Mouse (Mus musculus) heart, embryonic 15.5 days (tissue): ENCODE results near the gene B3gnt7. TPM values are rescaled to one million over a fixed set of nuclear protein-coding genes. Genes with fewer than 3 reads are reported as not detected.

Experiments
- ATAC-seq: fragments of 200-750 bp; cut with Nextera tagmentation; replicated peaks from 2 replicates; pipeline ENCODE4 v1.8.0; 2017; ENCODE audit warnings: low read depth, moderate TSS enrichment; ENCODE audit not compliant: insufficient number of reproducible peaks, insufficient read depth, low FRiP score
- H3K27ac ChIP-seq: fragments of 300-500 bp; sonication (generic); 2 replicates; pipeline ENCODE4 v1.5.1; 2015; ENCODE audit warnings: mild to moderate bottlenecking, inconsistent platforms
- H3K27me3 ChIP-seq: fragments of 300-500 bp; sonication (generic); 2 replicates; pipeline ENCODE4 v1.6.1; 2015; ENCODE audit warnings: inconsistent platforms
- H3K36me3 ChIP-seq: fragments of 300-500 bp; sonication (generic); 2 replicates; pipeline ENCODE4 v1.6.1; 2015; ENCODE audit warnings: mild to moderate bottlenecking, inconsistent platforms
- H3K4me1 ChIP-seq: fragments of 300-500 bp; sonication (generic); replicated peaks from 2 replicates; pipeline ENCODE4 v1.6.1; 2015; ENCODE audit warnings: inconsistent platforms
- H3K4me2 ChIP-seq: fragments of 300-500 bp; sonication (generic); 2 replicates; pipeline ENCODE4 v1.6.1; 2015; ENCODE audit warnings: inconsistent platforms, mild to moderate bottlenecking, moderate library complexity
- H3K4me3 ChIP-seq: fragments of 300-500 bp; sonication (generic); 2 replicates; pipeline ENCODE4 v1.5.1; 2015; ENCODE audit warnings: mild to moderate bottlenecking, inconsistent platforms
- H3K9ac ChIP-seq: fragments of 300-500 bp; sonication (generic); 2 replicates; pipeline ENCODE4 v1.6.1; 2015; ENCODE audit warnings: mild to moderate bottlenecking, inconsistent platforms
- H3K9me3 ChIP-seq: fragments of 300-500 bp; sonication (generic); replicated peaks from 2 replicates; pipeline ENCODE4 v1.6.1; 2016; ENCODE audit warnings: inconsistent platforms
- WGBS: fragments of 180-500 bp; shearing (Covaris S2); methylation state at CpG from one replicate; pipeline ENCODE4 v1.1.7; 2015; ENCODE audit warnings: mixed read lengths; 5-methylcytosine and 5-hydroxymethylcytosine counted together
- polyA plus RNA-seq: library from polyadenylated mRNA; unstranded; fragments of >200 nt; fragmentation: Nextera tagmentation; extraction: Ambion mirVana; gene quantifications from 2 replicates; pipeline ENCODE4 v1.2.1, GENCODE M21; 2015

Gene B3gnt7
- polyA plus RNA-seq, 1 experiment from 2014 or later = 2.0 TPM

- Histone ChIP-seq H3K27me3 (no peaks in the 10 kb centered on the region), H3K27ac (no peak overlapping the region), H3K4me2 (no peak overlapping the region), H3K9ac (no peak overlapping the region), H3K9me3 (no peaks in the 10 kb centered on the region), H3K4me1 (no peaks in the 10 kb centered on the region), H3K4me3 (no peak overlapping the region), H3K36me3 (no peaks in the 10 kb centered on the region)
- ATAC-seq = no peak
- 72% methylated on average over 11 of the region's 11 CpGs for WGBS
These were observed 20.7 kb upstream of the B3gnt7 start for GRCm38 (mm10) chr1:86281781-86282536.

GRCm38 (mm10) chr1:86284101-86284500 lies 18.5 kb upstream of the B3gnt7 start:
- Histone ChIP-seq H3K27ac (no peak overlapping the region), H3K36me3 (no peaks in the 10 kb centered on the region), H3K27me3 (no peaks in the 10 kb centered on the region), H3K4me3 (no peak overlapping the region), H3K4me2 (no peak overlapping the region), H3K4me1 (no peaks in the 10 kb centered on the region), H3K9ac (no peak overlapping the region), H3K9me3 (no peaks in the 10 kb centered on the region)
- 78% methylated on average over 5 of the region's 5 CpGs for WGBS
- ATAC-seq = no peak

GRCm38 (mm10) chr1:86285295-86285694 lies 17.3 kb upstream of the B3gnt7 start:
- no peak for ATAC-seq
- no peaks in the 10 kb centered on the region for H3K4me1 ChIP-seq
- 68% methylated on average over 6 of the region's 6 CpGs for WGBS

GRCm38 (mm10) chr1:86287473-86287872 lies 15.2 kb upstream of the B3gnt7 start:
- Histone ChIP-seq H3K36me3 (no peaks in the 10 kb centered on the region), H3K4me2 (no peak overlapping the region), H3K27me3 (no peaks in the 10 kb centered on the region), H3K27ac (no peak overlapping the region), H3K4me3 (no peak overlapping the region), H3K9me3 (no peaks in the 10 kb centered on the region), H3K4me1 (no peaks in the 10 kb centered on the region), H3K9ac (no peak overlapping the region)
- ATAC-seq = no peak
- 83% methylated on average over 4 of the region's 4 CpGs for WGBS

More at GRCm38 (mm10) chr1:86285295-86285694, 17.3 kb upstream of the B3gnt7 start:
- no peak overlapping the region for H3K9ac ChIP-seq
- no peak overlapping the region for H3K4me2 ChIP-seq
- H3K27me3 ChIP-seq = no peaks in the 10 kb centered on the region
- H3K36me3 ChIP-seq = no peaks in the 10 kb centered on the region
- no peaks in the 10 kb centered on the region for H3K9me3 ChIP-seq
- no peak overlapping the region for H3K4me3 ChIP-seq
- no peak overlapping the region for H3K27ac ChIP-seq

- Histone ChIP-seq H3K9ac (no peak overlapping the region), H3K4me2 (no peak overlapping the region), H3K4me3 (no peak overlapping the region), H3K27ac (no peak overlapping the region), H3K27me3 (no peaks in the 10 kb centered on the region), H3K9me3 (no peaks in the 10 kb centered on the region), H3K36me3 (no peaks in the 10 kb centered on the region), H3K4me1 (no peaks in the 10 kb centered on the region)
- WGBS = 59% methylated on average over 3 of the region's 3 CpGs
- ATAC-seq = no peak
These were observed 12.2 kb upstream of the B3gnt7 start for GRCm38 (mm10) chr1:86290452-86290851.

- Histone ChIP-seq H3K4me3 (no peak overlapping the region), H3K4me1 (no peaks in the 10 kb centered on the region), H3K27ac (no peak overlapping the region), H3K9ac (no peak overlapping the region), H3K27me3 (no peaks in the 10 kb centered on the region), H3K36me3 (no peaks in the 10 kb centered on the region), H3K4me2 (no peak overlapping the region), H3K9me3 (no peaks in the 10 kb centered on the region)
- WGBS = 93% methylated on average over 3 of the region's 3 CpGs
- ATAC-seq = no peak
These were observed 9.5 kb upstream of the B3gnt7 start for GRCm38 (mm10) chr1:86293091-86293490.

- no peak for ATAC-seq
- 84% methylated on average over 5 of the region's 5 CpGs for WGBS
These were observed 8.8 kb upstream of the B3gnt7 start for GRCm38 (mm10) chr1:86293868-86294267.

GRCm38 (mm10) chr1:86294472-86294871 lies 8.2 kb upstream of the B3gnt7 start:
- H3K4me1 ChIP-seq = no peaks in the 10 kb centered on the region
- ATAC-seq = 0 out of 2 replicates have a peak, but pooled peaks have one; percentile 35
- H3K36me3 ChIP-seq = no peaks in the 10 kb centered on the region
- no peak overlapping the region for H3K27ac ChIP-seq
- no peaks in the 10 kb centered on the region for H3K27me3 ChIP-seq
- no peak overlapping the region for H3K4me2 ChIP-seq
- H3K9me3 ChIP-seq = no peaks in the 10 kb centered on the region
- 45% methylated on average over 4 of the region's 4 CpGs for WGBS
- no peak overlapping the region for H3K9ac ChIP-seq
- H3K4me3 ChIP-seq = no peak overlapping the region

More at GRCm38 (mm10) chr1:86293868-86294267, 8.8 kb upstream of the B3gnt7 start:
- H3K36me3 ChIP-seq = no peaks in the 10 kb centered on the region
- H3K4me1 ChIP-seq = no peaks in the 10 kb centered on the region
- no peak overlapping the region for H3K4me2 ChIP-seq
- no peak overlapping the region for H3K4me3 ChIP-seq
- no peak overlapping the region for H3K9ac ChIP-seq
- no peak overlapping the region for H3K27ac ChIP-seq
- no peaks in the 10 kb centered on the region for H3K9me3 ChIP-seq
- no peaks in the 10 kb centered on the region for H3K27me3 ChIP-seq

- H3K36me3 ChIP-seq = no peaks in the 10 kb centered on the region
These were observed 2.5 kb upstream of the B3gnt7 start for GRCm38 (mm10) chr1:86300093-86300492.

GRCm38 (mm10) chr1:86300731-86301130 lies 1.9 kb upstream of the B3gnt7 start:
- no peak overlapping the region for H3K4me3 ChIP-seq
- no peak overlapping the region for H3K27ac ChIP-seq
- no peaks in the 10 kb centered on the region for H3K9me3 ChIP-seq
- ATAC-seq = no peak
- 56% methylated on average over 7 of the region's 7 CpGs for WGBS
- H3K27me3 ChIP-seq = peaks cover 48% of the 10 kb centered on the region
- no peak overlapping the region for H3K9ac ChIP-seq
- H3K36me3 ChIP-seq = no peaks in the 10 kb centered on the region
- H3K4me2 ChIP-seq = no peak overlapping the region
- H3K4me1 ChIP-seq = peaks cover 15% of the 10 kb centered on the region

More at GRCm38 (mm10) chr1:86300093-86300492, 2.5 kb upstream of the B3gnt7 start:
- no peak overlapping the region for H3K4me2 ChIP-seq
- ATAC-seq = no peak
- H3K9me3 ChIP-seq = no peaks in the 10 kb centered on the region
- WGBS = 66% methylated on average over 2 of the region's 2 CpGs
- H3K4me1 ChIP-seq = peaks cover 15% of the 10 kb centered on the region
- no peak overlapping the region for H3K27ac ChIP-seq
- H3K4me3 ChIP-seq = no peak overlapping the region
- H3K9ac ChIP-seq = no peak overlapping the region
- peaks cover 45% of the 10 kb centered on the region for H3K27me3 ChIP-seq

GRCm38 (mm10) chr1:86301221-86302091 lies 1.2 kb upstream of the B3gnt7 start:
- no peak overlapping the region for H3K4me3 ChIP-seq
- H3K4me1 ChIP-seq = peaks cover 15% of the 10 kb centered on the region
- H3K9ac ChIP-seq = no peak overlapping the region
- ATAC-seq = no peak
- H3K27ac ChIP-seq = no peak overlapping the region
- WGBS = 44% methylated on average over 6 of the region's 6 CpGs
- H3K4me2 ChIP-seq = no peak overlapping the region
- H3K36me3 ChIP-seq = no peaks in the 10 kb centered on the region
- H3K9me3 ChIP-seq = no peaks in the 10 kb centered on the region
- peaks cover 48% of the 10 kb centered on the region for H3K27me3 ChIP-seq
